Mouse (Mus musculus) kidney, postnatal 10 days (tissue): ENCODE data around the gene Olfr362.
"Not testable (repeated sequence)": the region's sequence is repeated elsewhere in the genome, so short reads cannot be mapped to it uniquely, and the experiment has no call there.

Experiments used
- DNase-seq: peaks from one replicate; pipeline ENCODE4 v3.0.0; 2021; ENCODE audit warnings: mixed read lengths

The Olfr362 gene

DNA sequence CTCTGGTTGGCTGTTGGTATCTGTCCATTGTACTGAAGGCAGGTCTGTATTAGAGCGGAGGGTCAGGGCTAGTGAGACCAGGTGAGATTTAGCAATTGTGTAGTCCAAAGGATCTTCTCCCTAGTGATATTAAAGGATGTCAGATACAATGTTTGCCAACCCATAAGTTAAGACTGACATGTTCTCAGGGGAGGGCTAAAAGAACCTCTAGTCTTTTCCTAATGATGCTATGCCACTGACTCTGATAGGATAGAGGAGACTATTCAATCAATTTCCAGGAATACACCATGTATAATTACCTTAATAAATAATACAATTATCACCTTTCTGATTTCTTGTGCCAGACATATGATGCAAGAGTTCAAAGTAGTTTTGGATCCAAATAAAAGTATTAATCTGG lies at the start of gene Olfr362:
Gene Olfr362, minus strand, starts transcription at position 101 of the 400 bp plus-strand sequence.
- DNase-seq: no peak

DNA sequence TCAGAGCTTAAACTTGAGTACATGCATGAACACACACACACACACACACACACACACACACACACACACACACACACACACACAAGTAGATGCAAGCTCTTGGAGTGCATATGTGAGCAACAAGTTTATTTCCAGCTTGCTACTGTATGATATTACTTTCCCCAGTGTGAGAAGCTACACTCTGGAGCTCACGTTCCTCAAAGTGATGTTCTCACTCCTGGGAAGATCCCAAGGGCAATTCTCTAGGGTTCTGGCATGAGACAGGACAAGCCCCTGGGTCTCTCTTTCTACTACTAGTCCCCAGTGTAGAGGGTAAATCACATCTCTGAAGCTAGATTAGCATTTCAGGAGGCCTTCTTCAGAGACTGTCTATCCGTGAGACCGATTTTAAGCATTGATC lies 21.3 kb upstream of the Olfr362 start, which contains the start of gene Olfr364-ps1:
Gene Olfr364-ps1, plus strand, starts transcription at position 301 of the 400 bp plus-strand sequence.
- DNase-seq: no peak

DNA sequence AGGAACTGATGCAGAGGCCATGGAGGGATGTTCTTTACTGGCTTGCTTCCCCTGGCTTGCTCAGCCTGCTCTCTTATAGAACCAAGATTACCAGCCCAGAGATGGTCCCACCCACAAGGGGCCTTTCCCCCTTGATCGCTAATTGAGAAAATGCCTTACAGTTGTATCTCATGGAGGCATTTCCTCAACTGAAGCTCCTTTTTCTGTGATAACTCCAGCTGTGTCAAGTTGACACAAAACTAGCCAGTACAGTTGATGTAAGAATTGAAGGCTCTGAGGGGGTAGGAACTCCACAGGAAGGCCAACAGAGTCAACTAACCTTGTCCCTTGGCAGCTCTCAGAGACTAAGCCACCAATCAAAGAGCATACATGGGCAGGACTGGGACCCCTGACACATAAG lies 28.5 kb downstream of the Olfr362 start, which contains the start of gene Olfr361:
Gene Olfr361, minus strand, starts transcription at position 101 of the 400 bp plus-strand sequence.
- DNase-seq: not testable (repeated sequence)

DNA sequence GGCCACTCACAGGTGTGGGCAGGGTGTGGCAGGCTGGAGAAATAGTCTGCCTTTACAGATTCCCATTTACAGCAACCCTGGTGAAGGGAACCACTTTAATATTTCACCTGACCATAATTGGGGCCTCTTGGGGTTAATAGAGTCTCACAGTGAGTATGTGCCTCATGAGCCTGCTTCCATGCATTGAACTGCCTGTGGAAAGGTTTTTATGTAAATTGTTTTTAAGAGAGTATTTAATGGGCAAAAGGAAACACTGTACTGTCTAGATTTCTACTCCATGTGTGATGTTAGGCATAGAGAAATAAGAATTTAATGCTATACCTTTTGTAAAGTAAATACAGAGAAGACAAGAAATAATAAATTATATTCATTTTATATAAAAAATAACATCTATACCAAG lies 52.3 kb downstream of the Olfr362 start, which contains the start of gene Olfr360:
Gene Olfr360, plus strand, starts transcription at position 301 of the 400 bp plus-strand sequence.
- no peak for DNase-seq
